Mouse (Mus musculus) stomach, postnatal 0 days (tissue): ENCODE results near the gene Lpin2.

Experiments
- CTCF ChIP-seq: IDR thresholded peaks from 2 replicates; pipeline ENCODE4 v1.5.1; 2016; ENCODE audit warnings: antibody characterized with exemption, low read depth, mild to moderate bottlenecking, moderate library complexity
- EP300 ChIP-seq: optimal IDR thresholded peaks from 2 replicates; pipeline ENCODE3; 2016; ENCODE audit warnings: antibody characterized with exemption

GRCm38 (mm10) chr17:71282716-71283115 lies 100.4 kb downstream of the Lpin2 start:
- no peak for TF ChIP-seq CTCF
- no peak for TF ChIP-seq EP300
